Mouse (Mus musculus): ENCODE data around the gene Zfp61. TPM values are rescaled to one million over a fixed set of nuclear protein-coding genes. Genes with fewer than 3 reads are reported as not detected.

The Zfp61 gene
- total and polyA plus RNA-seq, 3 experiments = 9.9 to 15.3 TPM; not detected in 1

GRCm38 (mm10) chr7:24260000-24260312 is 41.1 kb downstream of the Zfp61 start:
- H3K79me2 ChIP-seq (ENCODE audit: control insufficient read depth, insufficient read depth, low read length, poor library complexity) = no peaks in the 10 kb centered on the region
- H3K9ac ChIP-seq (ENCODE audit: control insufficient read depth, low read depth, low read length, poor library complexity, severe bottlenecking) = no peak overlapping the region
- no peaks in the 10 kb centered on the region for H3K4me1 ChIP-seq (ENCODE audit: control insufficient read depth in 1 of 2, insufficient read depth in 2 of 2, low read length in 2 of 2)
- H3K9me3 ChIP-seq (replicated peaks; ENCODE audit: insufficient read depth, low read length) = no peaks in the 10 kb centered on the region
- H3K4me3 ChIP-seq (ENCODE audit: control insufficient read depth in 1 of 2, insufficient read depth in 1 of 2, low read depth in 2 of 2, low read length in 2 of 2) = no peak overlapping the region
- no peaks in the 10 kb centered on the region for H3K36me3 ChIP-seq (ENCODE audit: control insufficient read depth in 1 of 2, insufficient read depth in 2 of 2, low read length in 2 of 2)
- no peaks in the 10 kb centered on the region for H3K27me3 ChIP-seq (ENCODE audit: control insufficient read depth in 1 of 2, insufficient read depth in 2 of 2, low read length in 2 of 2)
- no peak for DNase-seq (ENCODE audit: low read depth, low spot score)
- TF ChIP-seq USF1 (IDR thresholded peaks at IDR 0.05; ENCODE audit: low read depth, low read length) = no peak
- TF ChIP-seq ZKSCAN1 (IDR thresholded peaks at IDR 0.05; ENCODE audit: low read depth, low read length) = no peak
- no peak for TF ChIP-seq MEF2A (IDR thresholded peaks at IDR 0.05; ENCODE audit: extremely low read depth, insufficient replicate concordance, low read depth, low read length, poor library complexity, severe bottlenecking)
- TF ChIP-seq BHLHE40 (IDR thresholded peaks at IDR 0.05; ENCODE audit: borderline replicate concordance, low read depth, low read length) = no peak
- TF ChIP-seq ETS1 (IDR thresholded peaks at IDR 0.05; ENCODE audit: low read depth, low read length) = no peak
- TF ChIP-seq POLR2AphosphoS2 (IDR thresholded peaks at IDR 0.05; ENCODE audit: low read length) = no peak
- no peak for TF ChIP-seq UBTF (IDR thresholded peaks at IDR 0.05; ENCODE audit: borderline replicate concordance, insufficient read depth, low read depth, low read length)
- no peak for TF ChIP-seq MAX (IDR thresholded peaks at IDR 0.05; ENCODE audit: low read length)
- no peak for TF ChIP-seq CHD2 (IDR thresholded peaks at IDR 0.05; ENCODE audit: low read length)
- TF ChIP-seq NELFE (IDR thresholded peaks at IDR 0.05; ENCODE audit: low read depth, low read length) = no peak
- no peak for TF ChIP-seq MXI1 (IDR thresholded peaks at IDR 0.05; ENCODE audit: low read depth, low read length)
- no peak for TF ChIP-seq ZC3H11A (IDR thresholded peaks at IDR 0.05; ENCODE audit: low read depth, low read length)
- TF ChIP-seq MYB (IDR thresholded peaks at IDR 0.05; ENCODE audit: low read depth, low read length) = no peak
- TF ChIP-seq EP300 (IDR thresholded peaks at IDR 0.05; ENCODE audit: low read depth in 1 of 2, low read length in 2 of 2) = no peak
- no peak for TF ChIP-seq USF2 (IDR thresholded peaks at IDR 0.05; ENCODE audit: borderline replicate concordance in 1 of 2, insufficient read depth in 1 of 2, low read depth in 1 of 2, low read length in 2 of 2)
- TF ChIP-seq POLR2AphosphoS5 (IDR thresholded peaks at IDR 0.05; ENCODE audit: borderline replicate concordance, low read depth, low read length) = no peak
- no peak overlapping the region for H3K27ac ChIP-seq (ENCODE audit: control insufficient read depth, low read depth, low read length)

GRCm38 (mm10) chr7:24259306-24259999 is 41.6 kb downstream of the Zfp61 start:
- TF ChIP-seq UBTF (IDR thresholded peaks at IDR 0.05; ENCODE audit: borderline replicate concordance, insufficient read depth, low read depth, low read length) (no peak), ZKSCAN1 (IDR thresholded peaks at IDR 0.05; ENCODE audit: low read depth, low read length) (no peak), ZMIZ1 (IDR thresholded peaks at IDR 0.05; ENCODE audit: low read depth, low read length) (no peak), USF2 (IDR thresholded peaks at IDR 0.05; ENCODE audit: borderline replicate concordance in 1 of 2, insufficient read depth in 1 of 2, low read depth in 1 of 2, low read length in 2 of 2) (no peak), TCF12 (IDR thresholded peaks at IDR 0.05; ENCODE audit: low read depth, low read length) (no peak), KAT2A (conservative IDR thresholded peaks at IDR 0.05; ENCODE audit: low read depth, low read length) (no peak), POLR2AphosphoS5 (IDR thresholded peaks at IDR 0.05; ENCODE audit: borderline replicate concordance, low read depth, low read length) (no peak), BHLHE40 (IDR thresholded peaks at IDR 0.05; ENCODE audit: borderline replicate concordance, low read depth, low read length) (no peak), NELFE (IDR thresholded peaks at IDR 0.05; ENCODE audit: low read depth, low read length) (no peak), GATA1 (IDR thresholded peaks at IDR 0.05; ENCODE audit: low read depth, low read length) (no peak), ZC3H11A (IDR thresholded peaks at IDR 0.05; ENCODE audit: low read depth, low read length) (no peak), SMC3 (IDR thresholded peaks at IDR 0.05; ENCODE audit: low read depth, low read length) (no peak), ETS1 (IDR thresholded peaks at IDR 0.05; ENCODE audit: low read depth, low read length) (no peak), RCOR1 (IDR thresholded peaks at IDR 0.05; ENCODE audit: low read depth, low read length) (no peak), EP300 (IDR thresholded peaks at IDR 0.05; ENCODE audit: low read depth in 1 of 2, low read length in 2 of 2) (no peak), JUND (IDR thresholded peaks at IDR 0.05; ENCODE audit: low read depth, low read length) (no peak), HCFC1 (IDR thresholded peaks at IDR 0.05; ENCODE audit: low read depth, low read length) (no peak), E2F4 (IDR thresholded peaks at IDR 0.05; ENCODE audit: borderline replicate concordance, low read depth, low read length) (no peak), NRF1 (IDR thresholded peaks at IDR 0.05; ENCODE audit: insufficient read depth, low read depth, low read length, poor library complexity, severe bottlenecking) (no peak)
- no peaks in the 10 kb centered on the region for H3K79me2 ChIP-seq (ENCODE audit: control insufficient read depth, insufficient read depth, low read length, poor library complexity)
- H3K27me3 ChIP-seq (ENCODE audit: control insufficient read depth in 1 of 2, insufficient read depth in 2 of 2, low read length in 2 of 2) = no peaks in the 10 kb centered on the region
- H3K4me3 ChIP-seq (ENCODE audit: control insufficient read depth in 1 of 2, insufficient read depth in 1 of 2, low read depth in 2 of 2, low read length in 2 of 2) = no peak overlapping the region
- no peak overlapping the region for H3K27ac ChIP-seq (ENCODE audit: control insufficient read depth, low read depth, low read length)
- H3K9me3 ChIP-seq (replicated peaks; ENCODE audit: insufficient read depth, low read length) = no peaks in the 10 kb centered on the region
- H3K4me1 ChIP-seq (ENCODE audit: control insufficient read depth in 1 of 2, insufficient read depth in 2 of 2, low read length in 2 of 2) = no peaks in the 10 kb centered on the region
- no peak for DNase-seq (ENCODE audit: low read depth, low spot score)
- no peak overlapping the region for H3K9ac ChIP-seq (ENCODE audit: control insufficient read depth, low read depth, low read length, poor library complexity, severe bottlenecking)
- no peaks in the 10 kb centered on the region for H3K36me3 ChIP-seq (ENCODE audit: control insufficient read depth in 1 of 2, insufficient read depth in 2 of 2, low read length in 2 of 2)
